Mouse (Mus musculus) left cerebral cortex, postnatal 4 days (tissue): Measurements from ENCODE around the gene Creb3. TPM values are rescaled to one million over a fixed set of nuclear protein-coding genes. Genes with fewer than 3 reads are reported as not detected.

Source experiments
- total RNA-seq, 2 experiments: library from RNA; stranded (reverse); gene quantifications; 2 replicates each; pipeline ENCODE4 v1.2.3; 2021

The Creb3 gene
- total RNA-seq, 2 experiments from 2014 or later, result 63.2 to 67.5 TPM

Other genes starting within 250 kb of the Creb3 start
- gene Rusc2, start 180.4 kb upstream of the Creb3 start, total RNA-seq, result 100 to 1,000 TPM; 185 to 188 TPM
- gene Fam166b, start 133.2 kb upstream of the Creb3 start, total RNA-seq, result 1 to 10 TPM; 1.0 to 1.3 TPM
- gene Tesk1, start 120.4 kb upstream of the Creb3 start, total RNA-seq, result 100 to 1,000 TPM; 106 to 108 TPM
- gene Cd72, start 107.7 kb upstream of the Creb3 start, total RNA-seq, result not detected
- gene Sit1, start 78.6 kb upstream of the Creb3 start, total RNA-seq, result not detected
- 10 to 100 TPM; 29.9 to 34.3 TPM for gene Ccdc107, start 69.4 kb upstream of the Creb3 start, total RNA-seq
- 1 to 10 TPM; 3.6 to 3.8 TPM for gene Arhgef39, start 62.6 kb upstream of the Creb3 start, total RNA-seq
- under 1 TPM; 0.83 to 0.84 TPM for gene Car9, start 55.4 kb upstream of the Creb3 start, total RNA-seq
- 1 to 10 TPM; 4.7 to 5.2 TPM for gene Tpm2, start 38.6 kb upstream of the Creb3 start, total RNA-seq
- gene Tln1, start 359 bp downstream of the Creb3 start, total RNA-seq, result 10 to 100 TPM; 49.1 to 59.1 TPM
- 10 to 100 TPM; 47.1 to 54.1 TPM for gene Rgp1, start 16.4 kb downstream of the Creb3 start, total RNA-seq
- 10 to 100 TPM; 63.9 to 71.7 TPM for gene Gba2, start 16.5 kb downstream of the Creb3 start, total RNA-seq
- not detected for gene Msmp, start 22.2 kb downstream of the Creb3 start, total RNA-seq
- gene Npr2, start 69.6 kb downstream of the Creb3 start, total RNA-seq, result 10 to 100 TPM; 56.5 to 65.2 TPM
- 1 to 10 TPM; 2.0 to 2.4 TPM for gene Spag8, start 91.3 kb downstream of the Creb3 start, total RNA-seq
- gene Hint2, start 94.1 kb downstream of the Creb3 start, total RNA-seq, result 10 to 100 TPM; 21.1 to 23.9 TPM
- 10 to 100 TPM; 50.1 to 52.5 TPM for gene Tmem8b, start 106.6 kb downstream of the Creb3 start, total RNA-seq
- gene Fam221b, start 106.8 kb downstream of the Creb3 start, total RNA-seq, result under 1 TPM; 0.88 to 0.93 TPM
- not detected for gene Olfr70, start 138.5 kb downstream of the Creb3 start, total RNA-seq
- gene Olfr71, start 147.9 kb downstream of the Creb3 start, total RNA-seq, result not detected
- gene Hrct1, start 164.9 kb downstream of the Creb3 start, total RNA-seq, result under 1 TPM; 0.64 to 0.70 TPM
- gene Spaar, start 167.7 kb downstream of the Creb3 start, total RNA-seq, result under 1 TPM; 0.34 to 0.38 TPM
- not detected for gene Olfr159, start 208.7 kb downstream of the Creb3 start, total RNA-seq